Mouse (Mus musculus): ENCODE data around the gene Stat3. TPM values are rescaled to one million over a fixed set of nuclear protein-coding genes. Genes with fewer than 3 reads are reported as not detected.

The Stat3 gene
- total and polyA plus RNA-seq, 3 experiments, result 63.5 to 81.1 (median 69.3) TPM

- peaks cover 37% of the 10 kb centered on the region for H3K36me3 ChIP-seq (replicated peaks)
- no peak for TF ChIP-seq GATA1 (IDR thresholded peaks at IDR 0.05; ENCODE audit: borderline replicate concordance, low read length)
- ATAC-seq (ENCODE audit: extremely low read depth, insufficient number of reproducible peaks, low FRiP score, poor library complexity, severe bottlenecking) (no peak), DNase-seq (ENCODE audit: low spot score) (no peak)
- peaks cover 17% of the 10 kb centered on the region for H3K27me3 ChIP-seq (ENCODE audit: insufficient read depth, low read length)
- H3K9me3 ChIP-seq (replicated peaks), result no peaks in the 10 kb centered on the region
- peak overlapping the region; percentile 95; the same call in 1 of the 2 replicates for H3K4me3 ChIP-seq (ENCODE audit: low read depth, low read length)
- peaks cover 88% of the 10 kb centered on the region for H3K4me1 ChIP-seq (ENCODE audit: insufficient read depth, low read depth, low read length)
These were observed 79.7 kb downstream of the Stat3 start for GRCm38 (mm10) chr11:100859579-100860075.

GRCm38 (mm10) chr11:100858935-100859578, 80.3 kb downstream of the Stat3 start, which contains the start of gene Stat5a:
TSS of gene Stat5a (plus strand) at chr11:100859351.
- no peak for ATAC-seq (ENCODE audit: extremely low read depth, insufficient number of reproducible peaks, low FRiP score, poor library complexity, severe bottlenecking)
- H3K9me3 ChIP-seq (replicated peaks), result no peaks in the 10 kb centered on the region
- TF ChIP-seq CTCF (IDR thresholded peaks at IDR 0.05; ENCODE audit: low read depth, low read length) (no peak), GATA1 (IDR thresholded peaks at IDR 0.05; ENCODE audit: borderline replicate concordance, low read length) (no peak), TAL1 (conservative IDR thresholded peaks at IDR 0.05; ENCODE audit: low read depth, low read length) (no peak), GATA2 (IDR thresholded peaks at IDR 0.05; ENCODE audit: borderline replicate concordance, low read depth, low read length) (no peak), POLR2AphosphoS5 (IDR thresholded peaks at IDR 0.05; ENCODE audit: insufficient replicate concordance, low read depth, low read length) (no peak)

GRCm38 (mm10) chr11:100857960-100858359, 81.4 kb downstream of the Stat3 start:
- Histone ChIP-seq H3K4me1 (ENCODE audit: insufficient read depth, low read depth, low read length) (peaks cover 87% of the 10 kb centered on the region), H3K4me3 (ENCODE audit: low read depth, low read length) (peak overlapping the region; percentile 37; the same call in 1 of the 2 replicates), H3K27me3 (ENCODE audit: insufficient read depth, low read length) (peaks cover 28% of the 10 kb centered on the region), H3K36me3 (replicated peaks) (peaks cover 20% of the 10 kb centered on the region), H3K9me3 (replicated peaks) (no peaks in the 10 kb centered on the region)
- TF ChIP-seq GATA1 (IDR thresholded peaks at IDR 0.05; ENCODE audit: borderline replicate concordance, low read length) (no peak), TAL1 (conservative IDR thresholded peaks at IDR 0.05; ENCODE audit: low read depth, low read length) (no peak), GATA2 (IDR thresholded peaks at IDR 0.05; ENCODE audit: borderline replicate concordance, low read depth, low read length) (no peak), CTCF (IDR thresholded peaks at IDR 0.05; ENCODE audit: low read depth, low read length) (no peak), POLR2AphosphoS5 (IDR thresholded peaks at IDR 0.05; ENCODE audit: insufficient replicate concordance, low read depth, low read length) (no peak)
- DNase-seq (ENCODE audit: low spot score), result no peak
- no peak for ATAC-seq (ENCODE audit: extremely low read depth, insufficient number of reproducible peaks, low FRiP score, poor library complexity, severe bottlenecking)

More at GRCm38 (mm10) chr11:100858935-100859578, 80.3 kb downstream of the Stat3 start, which contains the start of gene Stat5a:
- Histone ChIP-seq H3K36me3 (replicated peaks) (peaks cover 31% of the 10 kb centered on the region), H3K27me3 (ENCODE audit: insufficient read depth, low read length) (peaks cover 22% of the 10 kb centered on the region), H3K4me1 (ENCODE audit: insufficient read depth, low read depth, low read length) (peaks cover 87% of the 10 kb centered on the region), H3K4me3 (ENCODE audit: low read depth, low read length) (peak within 1 kb of the TSS; percentile 95)
- DNase-seq (ENCODE audit: low spot score), result no peak

- Histone ChIP-seq H3K4me1 (ENCODE audit: insufficient read depth, low read depth, low read length) (peaks cover 76% of the 10 kb centered on the region), H3K4me3 (ENCODE audit: low read depth, low read length) (no peak overlapping the region), H3K27me3 (ENCODE audit: insufficient read depth, low read length) (peaks cover 44% of the 10 kb centered on the region), H3K9me3 (replicated peaks) (no peaks in the 10 kb centered on the region), H3K36me3 (replicated peaks) (no peaks in the 10 kb centered on the region)
- TF ChIP-seq TAL1 (conservative IDR thresholded peaks at IDR 0.05; ENCODE audit: low read depth, low read length) (no peak), GATA1 (IDR thresholded peaks at IDR 0.05; ENCODE audit: borderline replicate concordance, low read length) (no peak), POLR2AphosphoS5 (IDR thresholded peaks at IDR 0.05; ENCODE audit: insufficient replicate concordance, low read depth, low read length) (no peak), CTCF (IDR thresholded peaks at IDR 0.05; ENCODE audit: low read depth, low read length) (no peak), GATA2 (IDR thresholded peaks at IDR 0.05; ENCODE audit: borderline replicate concordance, low read depth, low read length) (no peak)
- ATAC-seq (ENCODE audit: extremely low read depth, insufficient number of reproducible peaks, low FRiP score, poor library complexity, severe bottlenecking), result no peak
- no peak for DNase-seq (ENCODE audit: low spot score)
These were observed 84.2 kb downstream of the Stat3 start for GRCm38 (mm10) chr11:100855178-100855577.

- TF ChIP-seq CTCF (IDR thresholded peaks at IDR 0.05; ENCODE audit: low read depth, low read length) (no peak), GATA2 (IDR thresholded peaks at IDR 0.05; ENCODE audit: borderline replicate concordance, low read depth, low read length) (no peak), POLR2AphosphoS5 (IDR thresholded peaks at IDR 0.05; ENCODE audit: insufficient replicate concordance, low read depth, low read length) (no peak), TAL1 (conservative IDR thresholded peaks at IDR 0.05; ENCODE audit: low read depth, low read length) (no peak), GATA1 (IDR thresholded peaks at IDR 0.05; ENCODE audit: borderline replicate concordance, low read length) (no peak)
- no peak overlapping the region for H3K4me3 ChIP-seq (ENCODE audit: low read depth, low read length)
- peaks cover 44% of the 10 kb centered on the region for H3K27me3 ChIP-seq (ENCODE audit: insufficient read depth, low read length)
- peaks cover 70% of the 10 kb centered on the region for H3K4me1 ChIP-seq (ENCODE audit: insufficient read depth, low read depth, low read length)
- no peaks in the 10 kb centered on the region for H3K9me3 ChIP-seq (replicated peaks)
- DNase-seq (ENCODE audit: low spot score) (no peak), ATAC-seq (ENCODE audit: extremely low read depth, insufficient number of reproducible peaks, low FRiP score, poor library complexity, severe bottlenecking) (no peak)
- H3K36me3 ChIP-seq (replicated peaks), result no peaks in the 10 kb centered on the region
These were observed 85.1 kb downstream of the Stat3 start for GRCm38 (mm10) chr11:100854268-100854667.

GRCm38 (mm10) chr11:100853018-100853417, 86.3 kb downstream of the Stat3 start:
- H3K4me1 ChIP-seq (ENCODE audit: insufficient read depth, low read depth, low read length), result peaks cover 65% of the 10 kb centered on the region

More at GRCm38 (mm10) chr11:100853018-100853417, 86.3 kb downstream of the Stat3 start:
- H3K27me3 ChIP-seq (ENCODE audit: insufficient read depth, low read length), result peaks cover 44% of the 10 kb centered on the region
- TF ChIP-seq CTCF (IDR thresholded peaks at IDR 0.05; ENCODE audit: low read depth, low read length) (no peak), GATA1 (IDR thresholded peaks at IDR 0.05; ENCODE audit: borderline replicate concordance, low read length) (no peak), GATA2 (IDR thresholded peaks at IDR 0.05; ENCODE audit: borderline replicate concordance, low read depth, low read length) (no peak), TAL1 (conservative IDR thresholded peaks at IDR 0.05; ENCODE audit: low read depth, low read length) (no peak), POLR2AphosphoS5 (IDR thresholded peaks at IDR 0.05; ENCODE audit: insufficient replicate concordance, low read depth, low read length) (no peak)
- no peaks in the 10 kb centered on the region for H3K36me3 ChIP-seq (replicated peaks)
- ATAC-seq (ENCODE audit: extremely low read depth, insufficient number of reproducible peaks, low FRiP score, poor library complexity, severe bottlenecking) (no peak), DNase-seq (ENCODE audit: low spot score) (no peak)
- no peaks in the 10 kb centered on the region for H3K9me3 ChIP-seq (replicated peaks)
- H3K4me3 ChIP-seq (ENCODE audit: low read depth, low read length), result no peak overlapping the region

All from G1E (cell line).